Mouse (Mus musculus): Measurements from ENCODE around the gene Susd6. TPM values are rescaled to one million over a fixed set of nuclear protein-coding genes. Genes with fewer than 3 reads are reported as not detected.

The Susd6 gene
- polyA plus RNA-seq, 1 experiment from 2014 or later, result 14.3 TPM

- no peaks in the 10 kb centered on the region for H3K9me3 ChIP-seq (ENCODE audit: control insufficient read depth, low read length)
- H3K4me3 ChIP-seq (replicated peaks; ENCODE audit: low read length), result no peak overlapping the region
- no peak overlapping the region for H3K9ac ChIP-seq (replicated peaks; ENCODE audit: low read depth, low read length)
- no peak overlapping the region for H3K4me2 ChIP-seq (ENCODE audit: low read length)
- ATAC-seq, result no peak
- no peak overlapping the region for H3K27ac ChIP-seq (ENCODE audit: low read length)
- H3K27me3 ChIP-seq (replicated peaks; ENCODE audit: control insufficient read depth, insufficient read depth, low read length), result no peaks in the 10 kb centered on the region
- H3K4me1 ChIP-seq (replicated peaks; ENCODE audit: control insufficient read depth, insufficient read depth, low read length), result no peaks in the 10 kb centered on the region; the same call in 1 of the 2 replicates
- no peaks in the 10 kb centered on the region for H3K36me3 ChIP-seq (ENCODE audit: control insufficient read depth, insufficient read depth)
Observed at GRCm38 (mm10) chr12:80838271-80838670, 48.0 kb downstream of the Susd6 start.

- Histone ChIP-seq H3K9me3 (ENCODE audit: control insufficient read depth, low read length) (no peaks in the 10 kb centered on the region), H3K4me3 (replicated peaks; ENCODE audit: low read length) (no peak overlapping the region), H3K27ac (ENCODE audit: low read length) (no peak overlapping the region), H3K4me1 (replicated peaks; ENCODE audit: control insufficient read depth, insufficient read depth, low read length) (peaks cover 3% of the 10 kb centered on the region), H3K9ac (replicated peaks; ENCODE audit: low read depth, low read length) (no peak overlapping the region), H3K36me3 (ENCODE audit: control insufficient read depth, insufficient read depth) (no peaks in the 10 kb centered on the region), H3K27me3 (replicated peaks; ENCODE audit: control insufficient read depth, insufficient read depth, low read length) (no peaks in the 10 kb centered on the region), H3K4me2 (ENCODE audit: low read length) (no peak overlapping the region)
- no peak for ATAC-seq
- 88% methylated on average over 2 of the region's 2 CpGs for WGBS
Observed at GRCm38 (mm10) chr12:80838787-80839186, 48.5 kb downstream of the Susd6 start.

GRCm38 (mm10) chr12:80839631-80840030 is 49.3 kb downstream of the Susd6 start:
- WGBS, result 60% methylated on average over 2 of the region's 2 CpGs

GRCm38 (mm10) chr12:80841618-80842017 is 51.3 kb downstream of the Susd6 start:
- Histone ChIP-seq H3K4me1 (replicated peaks; ENCODE audit: control insufficient read depth, insufficient read depth, low read length) (peaks cover 13% of the 10 kb centered on the region), H3K9me3 (ENCODE audit: control insufficient read depth, low read length) (no peaks in the 10 kb centered on the region), H3K36me3 (ENCODE audit: control insufficient read depth, insufficient read depth) (no peaks in the 10 kb centered on the region), H3K4me2 (ENCODE audit: low read length) (no peak overlapping the region), H3K27me3 (replicated peaks; ENCODE audit: control insufficient read depth, insufficient read depth, low read length) (no peaks in the 10 kb centered on the region), H3K9ac (replicated peaks; ENCODE audit: low read depth, low read length) (no peak overlapping the region), H3K27ac (ENCODE audit: low read length) (no peak overlapping the region), H3K4me3 (replicated peaks; ENCODE audit: low read length) (no peak overlapping the region)
- no peak for ATAC-seq
- 94% methylated on average over 1 of the region's 1 CpGs for WGBS

More at GRCm38 (mm10) chr12:80839631-80840030, 49.3 kb downstream of the Susd6 start:
- Histone ChIP-seq H3K4me1 (replicated peaks; ENCODE audit: control insufficient read depth, insufficient read depth, low read length) (peaks cover 12% of the 10 kb centered on the region), H3K4me2 (ENCODE audit: low read length) (no peak overlapping the region), H3K27ac (ENCODE audit: low read length) (no peak overlapping the region), H3K27me3 (replicated peaks; ENCODE audit: control insufficient read depth, insufficient read depth, low read length) (no peaks in the 10 kb centered on the region), H3K9ac (replicated peaks; ENCODE audit: low read depth, low read length) (no peak overlapping the region), H3K9me3 (ENCODE audit: control insufficient read depth, low read length) (no peaks in the 10 kb centered on the region), H3K36me3 (ENCODE audit: control insufficient read depth, insufficient read depth) (no peaks in the 10 kb centered on the region), H3K4me3 (replicated peaks; ENCODE audit: low read length) (no peak overlapping the region)
- no peak for ATAC-seq

- WGBS, result 100% methylated on average over 1 of the region's 1 CpGs
- Histone ChIP-seq H3K9me3 (ENCODE audit: control insufficient read depth, low read length) (no peaks in the 10 kb centered on the region), H3K4me1 (replicated peaks; ENCODE audit: control insufficient read depth, insufficient read depth, low read length) (peaks cover 13% of the 10 kb centered on the region), H3K27me3 (replicated peaks; ENCODE audit: control insufficient read depth, insufficient read depth, low read length) (no peaks in the 10 kb centered on the region), H3K36me3 (ENCODE audit: control insufficient read depth, insufficient read depth) (no peaks in the 10 kb centered on the region), H3K4me2 (ENCODE audit: low read length) (no peak overlapping the region), H3K9ac (replicated peaks; ENCODE audit: low read depth, low read length) (no peak overlapping the region), H3K4me3 (replicated peaks; ENCODE audit: low read length) (no peak overlapping the region), H3K27ac (ENCODE audit: low read length) (no peak overlapping the region)
- ATAC-seq, result no peak
Observed at GRCm38 (mm10) chr12:80842609-80843008, 52.3 kb downstream of the Susd6 start.

- Histone ChIP-seq H3K27ac (ENCODE audit: low read length) (no peak overlapping the region), H3K4me1 (replicated peaks; ENCODE audit: control insufficient read depth, insufficient read depth, low read length) (peaks cover 13% of the 10 kb centered on the region), H3K27me3 (replicated peaks; ENCODE audit: control insufficient read depth, insufficient read depth, low read length) (no peaks in the 10 kb centered on the region), H3K9ac (replicated peaks; ENCODE audit: low read depth, low read length) (no peak overlapping the region), H3K9me3 (ENCODE audit: control insufficient read depth, low read length) (no peaks in the 10 kb centered on the region), H3K4me3 (replicated peaks; ENCODE audit: low read length) (no peak overlapping the region), H3K36me3 (ENCODE audit: control insufficient read depth, insufficient read depth) (no peaks in the 10 kb centered on the region), H3K4me2 (ENCODE audit: low read length) (no peak overlapping the region)
- 76% methylated on average over 2 of the region's 2 CpGs for WGBS
- ATAC-seq, result no peak
Observed at GRCm38 (mm10) chr12:80843236-80843635, 52.9 kb downstream of the Susd6 start.

- no peaks in the 10 kb centered on the region for H3K27me3 ChIP-seq (replicated peaks; ENCODE audit: control insufficient read depth, insufficient read depth, low read length)
- H3K9me3 ChIP-seq (ENCODE audit: control insufficient read depth, low read length), result no peaks in the 10 kb centered on the region
- H3K4me2 ChIP-seq (ENCODE audit: low read length), result no peak overlapping the region
- no peak overlapping the region for H3K4me3 ChIP-seq (replicated peaks; ENCODE audit: low read length)
- WGBS, result 80% methylated on average over 4 of the region's 4 CpGs
- ATAC-seq, result no peak
- peak overlapping the region; percentile 52 for H3K27ac ChIP-seq (ENCODE audit: low read length)
- H3K9ac ChIP-seq (replicated peaks; ENCODE audit: low read depth, low read length), result no peak overlapping the region
- peaks cover 13% of the 10 kb centered on the region for H3K4me1 ChIP-seq (replicated peaks; ENCODE audit: control insufficient read depth, insufficient read depth, low read length)
- no peaks in the 10 kb centered on the region for H3K36me3 ChIP-seq (ENCODE audit: control insufficient read depth, insufficient read depth)
Observed at GRCm38 (mm10) chr12:80843651-80844444, 53.5 kb downstream of the Susd6 start.

GRCm38 (mm10) chr12:80845901-80846300 is 55.6 kb downstream of the Susd6 start:
- WGBS, result 83% methylated on average over 1 of the region's 1 CpGs
- Histone ChIP-seq H3K9ac (replicated peaks; ENCODE audit: low read depth, low read length) (no peak overlapping the region), H3K4me1 (replicated peaks; ENCODE audit: control insufficient read depth, insufficient read depth, low read length) (peaks cover 13% of the 10 kb centered on the region), H3K4me3 (replicated peaks; ENCODE audit: low read length) (no peak overlapping the region), H3K27me3 (replicated peaks; ENCODE audit: control insufficient read depth, insufficient read depth, low read length) (no peaks in the 10 kb centered on the region), H3K9me3 (ENCODE audit: control insufficient read depth, low read length) (no peaks in the 10 kb centered on the region), H3K36me3 (ENCODE audit: control insufficient read depth, insufficient read depth) (no peaks in the 10 kb centered on the region), H3K27ac (ENCODE audit: low read length) (no peak overlapping the region), H3K4me2 (ENCODE audit: low read length) (no peak overlapping the region)
- no peak for ATAC-seq

GRCm38 (mm10) chr12:80846861-80847268 is 56.6 kb downstream of the Susd6 start:
- WGBS, result 78% methylated on average over 1 of the region's 1 CpGs
- H3K36me3 ChIP-seq (ENCODE audit: control insufficient read depth, insufficient read depth), result no peaks in the 10 kb centered on the region
- H3K27me3 ChIP-seq (replicated peaks; ENCODE audit: control insufficient read depth, insufficient read depth, low read length), result no peaks in the 10 kb centered on the region
- no peak overlapping the region for H3K4me2 ChIP-seq (ENCODE audit: low read length)
- ATAC-seq, result no peak
- H3K9ac ChIP-seq (replicated peaks; ENCODE audit: low read depth, low read length), result no peak overlapping the region
- H3K4me3 ChIP-seq (replicated peaks; ENCODE audit: low read length), result no peak overlapping the region
- no peaks in the 10 kb centered on the region for H3K9me3 ChIP-seq (ENCODE audit: control insufficient read depth, low read length)
- H3K4me1 ChIP-seq (replicated peaks; ENCODE audit: control insufficient read depth, insufficient read depth, low read length), result peaks cover 13% of the 10 kb centered on the region
- H3K27ac ChIP-seq (ENCODE audit: low read length), result no peak overlapping the region
